In the genomic region with DNA sequence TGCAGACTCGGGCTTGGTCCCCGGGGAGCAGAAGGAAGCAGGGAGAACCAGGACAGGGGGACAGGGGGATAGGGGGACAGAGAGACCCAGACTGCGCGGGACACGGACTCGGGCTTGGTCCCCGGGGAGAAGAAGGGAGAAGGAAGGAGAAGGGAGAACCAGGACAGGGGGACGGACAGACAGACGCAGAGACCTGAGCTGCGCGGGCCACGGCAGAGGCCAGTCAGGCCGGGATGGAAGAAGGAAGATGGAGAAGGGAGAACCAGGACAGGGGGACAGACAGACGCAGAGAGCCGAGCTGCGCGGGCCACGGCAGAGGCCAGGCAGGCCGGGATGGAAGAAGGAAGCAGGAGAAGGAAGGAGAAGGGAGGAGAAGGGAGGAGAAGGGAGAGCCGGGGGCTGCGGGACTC, we compare ENCODE assay signal across 11 mouse cellular contexts. TPM values are rescaled to one million over a fixed set of nuclear protein-coding genes. Genes with fewer than 3 reads are reported as not detected.
DNase-seq lines count a peak whose midpoint lies in the region; ATAC-seq lines count a peak whose summit lies in the region.
"Had no signal": no experiment of that assay in that cellular context is flagged by ENCODE, and none has a peak within 500 bp of the region (broad histone marks: within the 10 kb centered on the region; RNA-seq: fewer than 3 reads in every experiment).

No protein-coding gene starts in this region.

- 47% methylated on average over 3 of the region's 21 CpGs for WGBS in midbrain, embryonic 13.5 days
- 59% methylated on average over 11 of the region's 21 CpGs for WGBS in midbrain, embryonic 10.5 days

- H3K9me3 ChIP-seq in midbrain, embryonic 13.5 days: peaks cover 49% of the 10 kb centered on the region
- peaks cover 63% of the 10 kb centered on the region for H3K9me3 ChIP-seq in midbrain, embryonic 10.5 days (replicated peaks)

- no peaks in the 10 kb centered on the region for H3K27me3 ChIP-seq in midbrain, embryonic 13.5 days
- H3K27me3 ChIP-seq in midbrain, embryonic 10.5 days (ENCODE audit: low read depth, poor library complexity, severe bottlenecking): no peaks in the 10 kb centered on the region

- H3K4me2 ChIP-seq in midbrain, embryonic 13.5 days (replicated peaks): no peak overlapping the region

- H3K36me3 ChIP-seq in midbrain, embryonic 13.5 days: peaks cover 45% of the 10 kb centered on the region
- peaks cover 55% of the 10 kb centered on the region for H3K36me3 ChIP-seq in midbrain, embryonic 10.5 days

- no peaks in the 10 kb centered on the region for H3K4me1 ChIP-seq in midbrain, embryonic 13.5 days (replicated peaks)
- H3K4me1 ChIP-seq in midbrain, embryonic 10.5 days: no peaks in the 10 kb centered on the region

- ATAC-seq in midbrain, embryonic 13.5 days: no peak
- no peak for ATAC-seq in megakaryocyte progenitor cell, adult 5-6 weeks (replicated peaks; ENCODE audit: poor library complexity)

- no peak overlapping the region for H3K9ac ChIP-seq in midbrain, embryonic 13.5 days (replicated peaks)

- DNase-seq in heart, postnatal 36 days: peak; percentile 8 to 27
- DNase-seq in heart, postnatal 4 days: no peak
- DNase-seq in midbrain, embryonic 10.5 days (ENCODE audit: low spot score): no peak
- DNase-seq in Muller cell, postnatal 12 days (ENCODE audit: inconsistent ontology term): peak; percentile 47
- DNase-seq in gastrocnemius, postnatal 4 days (ENCODE audit: low spot score in 2 of 2): peak; percentile 14 to 19
- DNase-seq in lung, postnatal 36 days: no peak

- peak overlapping the region; percentile 20 for H3K27ac ChIP-seq in midbrain, embryonic 13.5 days
- H3K27ac ChIP-seq in midbrain, embryonic 10.5 days (replicated peaks): no peak overlapping the region

- intact Hi-C loops in heart, postnatal 36 days (cut with DNase I): no loop called here

- no peak overlapping the region for H3K4me3 ChIP-seq in midbrain, embryonic 13.5 days (replicated peaks)
- no peak overlapping the region for H3K4me3 ChIP-seq in midbrain, embryonic 10.5 days

RNA-seq across cellular contexts. Expression of a gene that starts 10.8 kb away (rescaled TPM):
- total RNA-seq in heart, postnatal 36 days (2021): not detected
- total RNA-seq in heart, postnatal 4 days (2021): not detected
- polyA plus RNA-seq in midbrain, embryonic 13.5 days (2015; fragmentation: Nextera tagmentation; extraction: Ambion mirVana): not detected in 2 replicates
- not detected in 2 replicates for polyA plus RNA-seq in midbrain, embryonic 10.5 days (2016; fragmentation: Nextera tagmentation; extraction: Ambion mirVana)
- total RNA-seq in gastrocnemius, postnatal 4 days (2021): not detected
- not detected in 2 replicates for total RNA-seq in megakaryocyte progenitor cell, adult 5-6 weeks (2015)
- total RNA-seq in megakaryocyte progenitor cell, adult 5-6 weeks (2017): not detected in 2 replicates
- polyA plus RNA-seq: embryonic facial prominence, embryonic 14.5 days; large intestine, adult 2 months; lung, embryonic 16.5 days had no signal

RNA-seq across cellular contexts. Expression of a gene that starts 40.7 kb away (rescaled TPM):
- not detected for total RNA-seq in heart, postnatal 36 days (2021)
- total RNA-seq in heart, postnatal 4 days (2021): not detected
- polyA plus RNA-seq in midbrain, embryonic 13.5 days (2015; fragmentation: Nextera tagmentation; extraction: Ambion mirVana): not detected in 2 replicates
- not detected in 2 replicates for polyA plus RNA-seq in midbrain, embryonic 10.5 days (2016; fragmentation: Nextera tagmentation; extraction: Ambion mirVana)
- total RNA-seq in gastrocnemius, postnatal 4 days (2021): not detected
- total RNA-seq in megakaryocyte progenitor cell, adult 5-6 weeks (2015): not detected in 2 replicates
- total RNA-seq in megakaryocyte progenitor cell, adult 5-6 weeks (2017): not detected in 2 replicates
- polyA plus RNA-seq: embryonic facial prominence, embryonic 14.5 days; large intestine, adult 2 months; lung, embryonic 16.5 days had no signal

Comparison
In these comparisons a context has a peak if more than half of its experiments do, and no peak if none do; other contexts are left out.
1. DNase-seq: peak in heart, postnatal 36 days (2 of 2), Muller cell, postnatal 12 days (single experiment) and gastrocnemius, postnatal 4 days (2 of 2); none in heart, postnatal 4 days (single experiment), midbrain, embryonic 10.5 days (single experiment) and lung, postnatal 36 days (single experiment).